ENCODE assay signal across 17 mouse cellular contexts in genomic region chr2:91636727-91637338, GRCm38 (mm10). TPM values are rescaled to one million over a fixed set of nuclear protein-coding genes. Genes with fewer than 3 reads are reported as not detected.
DNase-seq lines count a peak whose midpoint lies in the region; ATAC-seq and TF ChIP-seq lines count a peak whose summit lies in the region.
"Had no signal": no experiment of that assay in that cellular context is flagged by ENCODE, and none has a peak within 500 bp of the region (broad histone marks: within the 10 kb centered on the region; RNA-seq: fewer than 3 reads in every experiment).

No protein-coding gene starts in this region.

- peak overlapping the region; percentile 43 for H3K4me2 ChIP-seq in liver, embryonic 13.5 days
- H3K4me2 ChIP-seq in stomach, embryonic 16.5 days (ENCODE audit: low read depth, low read length) = no peak overlapping the region
- H3K4me2 ChIP-seq: neural tube, embryonic 12.5 days had no signal

- DNase-seq in lung, postnatal 36 days = peak; percentile 30
- DNase-seq in lung, postnatal 25 days (ENCODE audit: low spot score) = no peak
- DNase-seq in MEL (ENCODE audit: low read depth, low spot score) = peak; percentile 62
- no peak for DNase-seq in liver, embryonic 13.5 days
- DNase-seq in spleen, adult 12 weeks (ENCODE audit: low spot score) = no peak
- no peak for DNase-seq in kidney, adult 9 months
- DNase-seq: adrenal gland, adult 8-10 months; cerebellum, postnatal 10 days; gastrocnemius, postnatal 10 days; heart, postnatal 14 days; thymus, postnatal 25 days had no signal

- H3K9me3 ChIP-seq in MEL (replicated peaks; ENCODE audit: insufficient read depth, low read length) = no peaks in the 10 kb centered on the region
- no peaks in the 10 kb centered on the region for H3K9me3 ChIP-seq in liver, embryonic 13.5 days (replicated peaks)
- H3K9me3 ChIP-seq in stomach, embryonic 16.5 days (replicated peaks; ENCODE audit: control insufficient read depth, low read length) = no peaks in the 10 kb centered on the region
- H3K9me3 ChIP-seq: neural tube, embryonic 12.5 days had no signal

- no peak overlapping the region for H3K9ac ChIP-seq in MEL (ENCODE audit: control insufficient read depth, low read depth, low read length, poor library complexity, severe bottlenecking)
- H3K9ac ChIP-seq in liver, embryonic 13.5 days = 0 out of 2 replicates have a peak overlapping the region, but pooled peaks have one; percentile 31
- no peak overlapping the region for H3K9ac ChIP-seq in stomach, embryonic 16.5 days (ENCODE audit: low read length)
- H3K9ac ChIP-seq: neural tube, embryonic 12.5 days had no signal

- no peak overlapping the region for H3K4me3 ChIP-seq in MEL (ENCODE audit: control insufficient read depth in 1 of 2, insufficient read depth in 1 of 2, low read depth in 2 of 2, low read length in 2 of 2)
- peak overlapping the region; percentile 10; the same call in 1 of the 2 replicates for H3K4me3 ChIP-seq in liver, embryonic 13.5 days (replicated peaks)
- no peak overlapping the region for H3K4me3 ChIP-seq in stomach, embryonic 16.5 days (replicated peaks; ENCODE audit: low read length)
- H3K4me3 ChIP-seq: neural tube, embryonic 12.5 days had no signal

- H3K4me1 ChIP-seq in MEL (ENCODE audit: control insufficient read depth in 1 of 2, insufficient read depth in 2 of 2, low read length in 2 of 2) = peaks cover 15 to 17% of the 10 kb centered on the region in 2 experiments
- H3K4me1 ChIP-seq in liver, embryonic 13.5 days (replicated peaks) = peaks cover 66% of the 10 kb centered on the region
- no peaks in the 10 kb centered on the region for H3K4me1 ChIP-seq in stomach, embryonic 16.5 days (ENCODE audit: control insufficient read depth, insufficient read depth, low read length)
- H3K4me1 ChIP-seq: neural tube, embryonic 12.5 days had no signal

- H3K79me2 ChIP-seq in MEL (ENCODE audit: control insufficient read depth, insufficient read depth, low read length, poor library complexity) = no peaks in the 10 kb centered on the region

- TF ChIP-seq POLR2A in MEL (IDR thresholded peaks at IDR 0.05; ENCODE audit: control insufficient read depth in 1 of 2, insufficient read depth in 1 of 2, low read depth in 1 of 2, low read length in 2 of 2, poor library complexity in 1 of 2) = no peak

- no peak for TF ChIP-seq RAD21 in MEL (IDR thresholded peaks at IDR 0.05; ENCODE audit: low read depth, low read length)

- peaks cover 0 to 12% of the 10 kb centered on the region in 2 experiments; a peak in 2 of 4 replicates for H3K36me3 ChIP-seq in MEL (ENCODE audit: control insufficient read depth in 1 of 2, insufficient read depth in 2 of 2, low read length in 2 of 2)
- H3K36me3 ChIP-seq in liver, embryonic 13.5 days = peaks cover 2% of the 10 kb centered on the region; the same call in 1 of the 2 replicates
- no peaks in the 10 kb centered on the region for H3K36me3 ChIP-seq in stomach, embryonic 16.5 days (ENCODE audit: control insufficient read depth, insufficient read depth, low read length)
- H3K36me3 ChIP-seq: neural tube, embryonic 12.5 days had no signal

- no peaks in the 10 kb centered on the region for H3K27me3 ChIP-seq in MEL (ENCODE audit: control insufficient read depth in 1 of 2, insufficient read depth in 2 of 2, low read length in 2 of 2)
- H3K27me3 ChIP-seq in liver, embryonic 13.5 days = no peaks in the 10 kb centered on the region
- no peaks in the 10 kb centered on the region for H3K27me3 ChIP-seq in stomach, embryonic 16.5 days (ENCODE audit: control insufficient read depth, insufficient read depth, low read length)
- H3K27me3 ChIP-seq: neural tube, embryonic 12.5 days; Patski had no signal

- TF ChIP-seq CTCF in MEL (IDR thresholded peaks at IDR 0.05 in 2 of 3, conservative IDR thresholded peaks at IDR 0.05 in 1 of 3; ENCODE audit: control insufficient read depth in 1 of 3, insufficient read depth in 1 of 3, low read depth in 2 of 3, low read length in 3 of 3, poor library complexity in 1 of 3, severe bottlenecking in 1 of 3) = no peak

- ATAC-seq in liver, embryonic 13.5 days (ENCODE audit: low read depth) = peak; percentile 56
- peak; percentile 82 for ATAC-seq in stomach, embryonic 16.5 days (ENCODE audit: insufficient read depth, low FRiP score)
- ATAC-seq: hindbrain, postnatal 0 days; Patski had no signal

- WGBS in liver, embryonic 13.5 days (ENCODE audit: insufficient replicate concordance) = 56% methylated on average over 5 of the region's 5 CpGs
- 59% methylated on average over 5 of the region's 5 CpGs for WGBS in stomach, embryonic 16.5 days

- TF ChIP-seq EP300 in MEL (IDR thresholded peaks at IDR 0.05; ENCODE audit: low read depth in 1 of 2, low read length in 2 of 2) = no peak

- H3K27ac ChIP-seq in MEL (ENCODE audit: control insufficient read depth, low read depth, low read length) = no peak overlapping the region
- H3K27ac ChIP-seq in liver, embryonic 13.5 days = peak overlapping the region; percentile 74
- H3K27ac ChIP-seq in stomach, embryonic 16.5 days (ENCODE audit: low read length) = peak overlapping the region; percentile 74
- H3K27ac ChIP-seq: hindbrain, postnatal 0 days; macrophage; neural tube, embryonic 12.5 days had no signal

TF ChIP-seq in MEL, 35 proteins besides CTCF, POLR2A, EP300 and RAD21:
- no peak for TF ChIP-seq MAZ (IDR thresholded peaks at IDR 0.05; ENCODE audit: low read depth, low read length)
- no peak for TF ChIP-seq ZNF384 (IDR thresholded peaks at IDR 0.05; ENCODE audit: low read depth, low read length)
- TF ChIP-seq TCF12 (IDR thresholded peaks at IDR 0.05; ENCODE audit: low read depth, low read length) = no peak
- TF ChIP-seq KAT2A (conservative IDR thresholded peaks at IDR 0.05; ENCODE audit: low read depth, low read length) = no peak

RNA-seq across cellular contexts. Expression of gene F2, which starts 0.6 kb away (rescaled TPM):
- total RNA-seq in MEL (2012; rRNA removed) = 0.04 TPM in 1 of 2 replicates, not detected in the other
- under 1 TPM in 1 of 2 experiments, not detected in 1; 0.06 TPM for polyA plus RNA-seq in MEL (2012; ENCODE audit: insufficient read depth in 1 of 2, insufficient read length in 2 of 2, low read depth in 1 of 2, low replicate concordance in 2 of 2, missing spikeins in 1 of 2)
- 135 and 155 TPM in 2 replicates for polyA plus RNA-seq in liver, embryonic 13.5 days (2015; fragmentation: Nextera tagmentation; extraction: Ambion mirVana)
- 14.2 and 17.4 TPM in 2 replicates for polyA plus RNA-seq in stomach, embryonic 16.5 days (2015; fragmentation: Nextera tagmentation; extraction: Ambion mirVana)
- total RNA-seq: hindbrain, postnatal 0 days; midbrain, postnatal 0 days had no signal
- polyA plus RNA-seq: hindbrain, postnatal 0 days; macrophage; Patski had no signal

RNA-seq across cellular contexts. Expression of gene Zfp408, which starts 12.8 kb away (rescaled TPM):
- total RNA-seq in MEL (2012; rRNA removed) = 8.6 and 10.4 TPM in 2 replicates
- 10 to 100 TPM in 1 of 2 experiments, not detected in 1; 16.4 TPM for polyA plus RNA-seq in MEL (2012; ENCODE audit: insufficient read depth in 1 of 2, insufficient read length in 2 of 2, low read depth in 1 of 2, low replicate concordance in 2 of 2, missing spikeins in 1 of 2)
- 2.1 and 2.5 TPM in 2 replicates for polyA plus RNA-seq in liver, embryonic 13.5 days (2015; fragmentation: Nextera tagmentation; extraction: Ambion mirVana)
- polyA plus RNA-seq in stomach, embryonic 16.5 days (2015; fragmentation: Nextera tagmentation; extraction: Ambion mirVana) = 10.3 and 11.3 TPM in 2 replicates

RNA-seq across cellular contexts. Expression of gene Arhgap1, which starts 12.8 kb away (rescaled TPM):
- 21.4 and 23.5 TPM in 2 replicates for total RNA-seq in MEL (2012; rRNA removed)
- polyA plus RNA-seq in MEL (2012; ENCODE audit: insufficient read depth in 1 of 2, insufficient read length in 2 of 2, low read depth in 1 of 2, low replicate concordance in 2 of 2, missing spikeins in 1 of 2) = 10 to 100 TPM in 1 of 2 experiments, not detected in 1; 40.1 TPM
- 42.3 and 50.5 TPM in 2 replicates for polyA plus RNA-seq in liver, embryonic 13.5 days (2015; fragmentation: Nextera tagmentation; extraction: Ambion mirVana)
- 144 and 157 TPM in 2 replicates for polyA plus RNA-seq in stomach, embryonic 16.5 days (2015; fragmentation: Nextera tagmentation; extraction: Ambion mirVana)

Comparison
In these comparisons a context has a peak if more than half of its experiments do, and no peak if none do; other contexts are left out.
1. DNase-seq: peak in lung, postnatal 36 days (single experiment) and MEL (single experiment); none in lung, postnatal 25 days (single experiment), liver, embryonic 13.5 days (single experiment), spleen, adult 12 weeks (single experiment) and kidney, adult 9 months (single experiment).
2. RNA of gene F2, which starts 0.6 kb away (polyA plus RNA-seq): 135 to 155 TPM in liver, embryonic 13.5 days and 14.2 to 17.4 TPM in stomach, embryonic 16.5 days; 0.06 TPM in MEL; every median in the first group is over 10 times any median in the second.